Mouse (Mus musculus) cortical plate, adult 2 months (tissue): Measurements from ENCODE around the gene Cotl1.
"Not testable (repeated sequence)": the region's sequence is repeated elsewhere in the genome, so short reads cannot be mapped to it uniquely, and the experiment has no call there.

Experiments
- CTCF ChIP-seq: fragments of 200-500 bp; IDR thresholded peaks from 2 replicates; pipeline ENCODE4 v1.5.1; 2011; ENCODE audit warnings: mild to moderate bottlenecking, control low read depth, low read length; ENCODE audit not compliant: insufficient read depth; ENCODE audit errors: extremely low read depth
- POLR2A ChIP-seq: fragments of 200-500 bp; IDR thresholded peaks from 2 replicates; pipeline ENCODE4 v1.6.1; 2011; ENCODE audit warnings: mild to moderate bottlenecking, low read length, control low read depth; ENCODE audit not compliant: insufficient read depth; ENCODE audit errors: extremely low read depth

DNA sequence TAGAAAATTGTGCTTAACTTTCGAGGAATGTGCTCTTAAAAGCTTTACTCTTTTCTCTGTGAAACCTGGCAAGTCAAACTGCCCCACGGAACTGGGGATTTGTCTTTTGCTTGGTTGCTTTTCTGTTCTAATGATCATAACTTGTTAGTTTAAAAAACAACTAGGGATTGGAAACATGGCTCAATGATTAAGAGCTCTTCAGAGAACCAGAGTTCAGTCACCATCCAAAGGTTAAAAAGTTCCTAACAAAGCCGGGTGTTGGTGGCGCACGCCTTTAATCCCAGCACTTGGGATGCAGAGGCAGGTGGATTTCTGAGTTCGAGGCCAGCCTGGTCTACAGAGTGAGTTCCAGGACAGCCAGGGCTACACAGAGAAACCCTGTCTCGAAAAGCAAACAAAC lies 5.4 kb upstream of the Cotl1 start:
- not testable (repeated sequence) for TF ChIP-seq CTCF, POLR2A
